Mouse (Mus musculus) CD4-positive, CD25-positive, alpha-beta regulatory T cell, adult 9 weeks (primary cell): Measurements from ENCODE around the gene Olfr502. TPM values are rescaled to one million over a fixed set of nuclear protein-coding genes. Genes with fewer than 3 reads are reported as not detected.

Experiments used
- polyA plus RNA-seq: library from polyadenylated mRNA; unstranded; fragments of 100-300 nt; shearing (Covaris generic); gene quantifications from one replicate; pipeline ENCODE4 v1.2.1, GENCODE M21; 2017

Gene Olfr502
- polyA plus RNA-seq: not detected

DNA sequence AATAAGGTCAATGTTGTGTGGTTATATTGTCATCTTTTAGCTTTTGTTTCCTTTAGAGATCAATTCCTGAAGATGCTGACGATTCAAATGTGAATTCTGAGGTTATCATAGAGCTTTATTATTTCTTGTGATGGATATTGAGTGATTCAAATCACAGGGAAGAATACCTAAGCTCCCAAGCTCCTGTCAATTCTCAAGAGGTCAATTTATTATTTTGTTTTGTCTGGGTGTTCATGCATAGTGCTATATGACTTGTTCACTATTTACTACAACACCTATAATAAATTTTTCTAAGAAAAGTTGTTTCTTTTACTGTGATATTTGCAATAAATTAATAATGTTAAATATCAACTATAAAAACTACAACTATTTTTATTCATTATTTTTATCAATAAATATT, at the start of gene Olfr502:
Gene Olfr502, minus strand, starts transcription at position 101 of the 400 bp plus-strand sequence.

GRCm38 (mm10) chr7:108565693-108566092, 40.8 kb upstream of the Olfr502 start, which contains the start of gene Olfr504:
Gene Olfr504, minus strand, starts transcription at chr7:108565793.

GRCm38 (mm10) chr7:108544227-108544626, 19.4 kb upstream of the Olfr502 start, which contains the start of gene Olfr503:
Gene Olfr503, plus strand, starts transcription at chr7:108544527.

Other genes with a start within 250 kb of the Olfr502 start
- gene Olfr490, start 236.1 kb downstream of the Olfr502 start, polyA plus RNA-seq: not detected
- not detected for gene Olfr491, start 211.6 kb downstream of the Olfr502 start, polyA plus RNA-seq
- gene Olfr492, start 201.4 kb downstream of the Olfr502 start, polyA plus RNA-seq: not detected
- not detected for gene Olfr493, start 178.1 kb downstream of the Olfr502 start, polyA plus RNA-seq
- not detected for gene Olfr494, start 159.7 kb downstream of the Olfr502 start, polyA plus RNA-seq
- not detected for gene Olfr495, start 131.9 kb downstream of the Olfr502 start, polyA plus RNA-seq
- gene Olfr497, start 104.6 kb downstream of the Olfr502 start, polyA plus RNA-seq: not detected
- not detected for gene Olfr498, start 59.7 kb downstream of the Olfr502 start, polyA plus RNA-seq
- not detected for gene Olfr503, start 19.5 kb upstream of the Olfr502 start, polyA plus RNA-seq
- not detected for gene Olfr504, start 40.7 kb upstream of the Olfr502 start, polyA plus RNA-seq
- not detected for gene Olfr506, start 85.7 kb upstream of the Olfr502 start, polyA plus RNA-seq
- gene Olfr507, start 96.7 kb upstream of the Olfr502 start, polyA plus RNA-seq: not detected
- not detected for gene Olfr508, start 104.9 kb upstream of the Olfr502 start, polyA plus RNA-seq
- not detected for gene Olfr509, start 126.8 kb upstream of the Olfr502 start, polyA plus RNA-seq
- gene Olfr510, start 141.4 kb upstream of the Olfr502 start, polyA plus RNA-seq: not detected
- gene Olfr512, start 188.3 kb upstream of the Olfr502 start, polyA plus RNA-seq: not detected
- not detected for gene Olfr513, start 225.9 kb upstream of the Olfr502 start, polyA plus RNA-seq